Mouse (Mus musculus): ENCODE measurements around the gene Mtmr2. TPM values are rescaled to one million over a fixed set of nuclear protein-coding genes. Genes with fewer than 3 reads are reported as not detected.
A peak's percentile ranks its signal among the peaks of the same experiment; 100 is the strongest.

Gene Mtmr2
- total and polyA plus RNA-seq, 2 experiments from 2014 or later = 35.9 to 75.0 TPM

- TF ChIP-seq EP300 (IDR thresholded peaks at IDR 0.05; ENCODE audit: low read depth) (no peak), CTCF (IDR thresholded peaks at IDR 0.05; ENCODE audit: low read depth) (no peak)
- peaks cover 71% of the 10 kb centered on the region for H3K36me3 ChIP-seq (replicated peaks; ENCODE audit: control insufficient read depth, insufficient read depth, low read length)
- H3K4me2 ChIP-seq (ENCODE audit: low read depth, low read length) = no peak overlapping the region
- no peaks in the 10 kb centered on the region for H3K27me3 ChIP-seq (ENCODE audit: control insufficient read depth, insufficient read depth, low read length)
- no peak for DNase-seq (ENCODE audit: low spot score)
- H3K27ac ChIP-seq (ENCODE audit: low read depth) = no peak overlapping the region
- 74% methylated on average over 1 of the region's 1 CpGs for WGBS
- H3K9ac ChIP-seq (replicated peaks; ENCODE audit: low read depth, low read length) = no peak overlapping the region
- no peaks in the 10 kb centered on the region for H3K4me1 ChIP-seq (ENCODE audit: control insufficient read depth, insufficient read depth)
- no peak overlapping the region for H3K4me3 ChIP-seq (ENCODE audit: low read depth, low read length)
- no peak for ATAC-seq (ENCODE audit: insufficient read depth, low read depth)
- H3K9me3 ChIP-seq (replicated peaks; ENCODE audit: control insufficient read depth, low read length) = no peaks in the 10 kb centered on the region
Measured at GRCm38 (mm10) chr9:13804480-13804879, 56.3 kb downstream of the Mtmr2 start.

- Histone ChIP-seq H3K4me1 (ENCODE audit: control insufficient read depth, insufficient read depth) (no peaks in the 10 kb centered on the region), H3K4me3 (ENCODE audit: low read depth, low read length) (no peak overlapping the region), H3K27ac (ENCODE audit: low read depth) (no peak overlapping the region), H3K9ac (replicated peaks; ENCODE audit: low read depth, low read length) (no peak overlapping the region), H3K9me3 (replicated peaks; ENCODE audit: control insufficient read depth, low read length) (no peaks in the 10 kb centered on the region), H3K36me3 (replicated peaks; ENCODE audit: control insufficient read depth, insufficient read depth, low read length) (peaks cover 78% of the 10 kb centered on the region), H3K4me2 (ENCODE audit: low read depth, low read length) (no peak overlapping the region), H3K27me3 (ENCODE audit: control insufficient read depth, insufficient read depth, low read length) (no peaks in the 10 kb centered on the region)
- ATAC-seq (ENCODE audit: insufficient read depth, low read depth) (no peak), DNase-seq (ENCODE audit: low spot score) (no peak)
- TF ChIP-seq EP300 (IDR thresholded peaks at IDR 0.05; ENCODE audit: low read depth) = no peak
- no peak for TF ChIP-seq CTCF (IDR thresholded peaks at IDR 0.05; ENCODE audit: low read depth)
- WGBS = 89% methylated on average over 7 of the region's 7 CpGs
Measured at GRCm38 (mm10) chr9:13806854-13807253, 58.6 kb downstream of the Mtmr2 start.

GRCm38 (mm10) chr9:13807657-13808056 is 59.4 kb downstream of the Mtmr2 start:
- no peak for DNase-seq (ENCODE audit: low spot score)
- no peak overlapping the region for H3K4me3 ChIP-seq (ENCODE audit: low read depth, low read length)
- no peak overlapping the region for H3K27ac ChIP-seq (ENCODE audit: low read depth)
- H3K9ac ChIP-seq (replicated peaks; ENCODE audit: low read depth, low read length) = no peak overlapping the region
- no peak for ATAC-seq (ENCODE audit: insufficient read depth, low read depth)
- no peak overlapping the region for H3K4me2 ChIP-seq (ENCODE audit: low read depth, low read length)
- H3K9me3 ChIP-seq (replicated peaks; ENCODE audit: control insufficient read depth, low read length) = no peaks in the 10 kb centered on the region
- WGBS = 86% methylated on average over 5 of the region's 5 CpGs
- H3K36me3 ChIP-seq (replicated peaks; ENCODE audit: control insufficient read depth, insufficient read depth, low read length) = peaks cover 78% of the 10 kb centered on the region
- no peaks in the 10 kb centered on the region for H3K4me1 ChIP-seq (ENCODE audit: control insufficient read depth, insufficient read depth)
- H3K27me3 ChIP-seq (ENCODE audit: control insufficient read depth, insufficient read depth, low read length) = no peaks in the 10 kb centered on the region
- TF ChIP-seq CTCF (IDR thresholded peaks at IDR 0.05; ENCODE audit: low read depth) (no peak), EP300 (IDR thresholded peaks at IDR 0.05; ENCODE audit: low read depth) (no peak)

- no peaks in the 10 kb centered on the region for H3K9me3 ChIP-seq (replicated peaks; ENCODE audit: control insufficient read depth, low read length)
- H3K9ac ChIP-seq (replicated peaks; ENCODE audit: low read depth, low read length) = no peak overlapping the region
- H3K27ac ChIP-seq (ENCODE audit: low read depth) = no peak overlapping the region
- TF ChIP-seq CTCF (IDR thresholded peaks at IDR 0.05; ENCODE audit: low read depth) (peak; percentile 36), EP300 (IDR thresholded peaks at IDR 0.05; ENCODE audit: low read depth) (no peak)
- H3K4me3 ChIP-seq (ENCODE audit: low read depth, low read length) = no peak overlapping the region
- no peaks in the 10 kb centered on the region for H3K27me3 ChIP-seq (ENCODE audit: control insufficient read depth, insufficient read depth, low read length)
- peaks cover 77% of the 10 kb centered on the region for H3K36me3 ChIP-seq (replicated peaks; ENCODE audit: control insufficient read depth, insufficient read depth, low read length)
- H3K4me1 ChIP-seq (ENCODE audit: control insufficient read depth, insufficient read depth) = no peaks in the 10 kb centered on the region
- ATAC-seq (ENCODE audit: insufficient read depth, low read depth) (no peak), DNase-seq (ENCODE audit: low spot score) (peak; percentile 28)
- no peak overlapping the region for H3K4me2 ChIP-seq (ENCODE audit: low read depth, low read length)
Measured at GRCm38 (mm10) chr9:13809937-13810336, 61.7 kb downstream of the Mtmr2 start.

GRCm38 (mm10) chr9:13818369-13818768 is 70.2 kb downstream of the Mtmr2 start:
- H3K27me3 ChIP-seq (ENCODE audit: control insufficient read depth, insufficient read depth, low read length) = no peaks in the 10 kb centered on the region
- H3K36me3 ChIP-seq (replicated peaks; ENCODE audit: control insufficient read depth, insufficient read depth, low read length) = peaks cover 73% of the 10 kb centered on the region
- no peak overlapping the region for H3K27ac ChIP-seq (ENCODE audit: low read depth)
- no peaks in the 10 kb centered on the region for H3K9me3 ChIP-seq (replicated peaks; ENCODE audit: control insufficient read depth, low read length)
- ATAC-seq (ENCODE audit: insufficient read depth, low read depth) (no peak), DNase-seq (ENCODE audit: low spot score) (no peak)
- no peak overlapping the region for H3K4me2 ChIP-seq (ENCODE audit: low read depth, low read length)
- no peak overlapping the region for H3K9ac ChIP-seq (replicated peaks; ENCODE audit: low read depth, low read length)
- WGBS = 91% methylated on average over 9 of the region's 9 CpGs
- TF ChIP-seq EP300 (IDR thresholded peaks at IDR 0.05; ENCODE audit: low read depth) = no peak
- no peak for TF ChIP-seq CTCF (IDR thresholded peaks at IDR 0.05; ENCODE audit: low read depth)
- H3K4me1 ChIP-seq (ENCODE audit: control insufficient read depth, insufficient read depth) = no peaks in the 10 kb centered on the region
- H3K4me3 ChIP-seq (ENCODE audit: low read depth, low read length) = no peak overlapping the region

GRCm38 (mm10) chr9:13820774-13821173 is 72.6 kb downstream of the Mtmr2 start:
- Histone ChIP-seq H3K4me1 (ENCODE audit: control insufficient read depth, insufficient read depth) (peaks cover 19% of the 10 kb centered on the region), H3K27ac (ENCODE audit: low read depth) (no peak overlapping the region), H3K27me3 (ENCODE audit: control insufficient read depth, insufficient read depth, low read length) (no peaks in the 10 kb centered on the region), H3K9ac (replicated peaks; ENCODE audit: low read depth, low read length) (no peak overlapping the region), H3K36me3 (replicated peaks; ENCODE audit: control insufficient read depth, insufficient read depth, low read length) (peaks cover 55% of the 10 kb centered on the region), H3K4me3 (ENCODE audit: low read depth, low read length) (no peak overlapping the region), H3K4me2 (ENCODE audit: low read depth, low read length) (no peak overlapping the region), H3K9me3 (replicated peaks; ENCODE audit: control insufficient read depth, low read length) (no peaks in the 10 kb centered on the region)
- TF ChIP-seq EP300 (IDR thresholded peaks at IDR 0.05; ENCODE audit: low read depth) (no peak), CTCF (IDR thresholded peaks at IDR 0.05; ENCODE audit: low read depth) (no peak)
- DNase-seq (ENCODE audit: low spot score) (no peak), ATAC-seq (ENCODE audit: insufficient read depth, low read depth) (no peak)
- 92% methylated on average over 3 of the region's 3 CpGs for WGBS

All from heart, postnatal 0 days (tissue).